Mouse (Mus musculus): Measurements from ENCODE around the gene Pqbp1. TPM values are rescaled to one million over a fixed set of nuclear protein-coding genes. Genes with fewer than 3 reads are reported as not detected.

Pqbp1 gene
- polyA plus RNA-seq, 1 experiment = 48.6 TPM

- 15% methylated on average over 43 of the region's 49 CpGs for WGBS
- DNase-seq (ENCODE audit: low read depth, low spot score) = peak; percentile 80
These were observed 15.1 kb downstream of the Pqbp1 start, which contains the start of gene Slc35a2 for GRCm38 (mm10) chrX:7883841-7884567. Slc35a2 (plus strand) TSS chrX:7884028.

- WGBS = 16% methylated on average over 11 of the region's 11 CpGs
- DNase-seq (ENCODE audit: low read depth, low spot score) = no peak
These were observed 19.2 kb downstream of the Pqbp1 start for GRCm38 (mm10) chrX:7879819-7880218.

GRCm38 (mm10) chrX:7878495-7878894 is 20.6 kb downstream of the Pqbp1 start:
- 22% methylated on average over 21 of the region's 21 CpGs for whole genome bisulfite sequencing
- no peak for DNase-seq (ENCODE audit: low read depth, low spot score)

GRCm38 (mm10) chrX:7878007-7878419 is 21.1 kb downstream of the Pqbp1 start, which contains the start of gene Pim2:
Pim2 (plus strand) TSS chrX:7878262.
- WGBS = 14% methylated on average over 38 of the region's 38 CpGs
- DNase-seq (ENCODE audit: low read depth, low spot score) = peak; percentile 40

GRCm38 (mm10) chrX:7869826-7870225 is 29.2 kb downstream of the Pqbp1 start:
- no peak for DNase-seq (ENCODE audit: low read depth, low spot score)
- 59% methylated on average over 3 of the region's 3 CpGs for WGBS

- WGBS = 73% methylated on average over 2 of the region's 2 CpGs
- DNase-seq (ENCODE audit: low read depth, low spot score) = no peak
These were observed 30.6 kb downstream of the Pqbp1 start for GRCm38 (mm10) chrX:7868506-7868905.

GRCm38 (mm10) chrX:7867141-7867540 is 31.9 kb downstream of the Pqbp1 start:
- 92% methylated on average over 1 of the region's 1 CpGs for WGBS
- DNase-seq (ENCODE audit: low read depth, low spot score) = no peak

- no peak for DNase-seq (ENCODE audit: low read depth, low spot score)
- WGBS = 56% methylated on average over 2 of the region's 2 CpGs
These were observed 33.3 kb downstream of the Pqbp1 start for GRCm38 (mm10) chrX:7865786-7866185.

GRCm38 (mm10) chrX:7865343-7865742 is 33.7 kb downstream of the Pqbp1 start:
- no peak for DNase-seq (ENCODE audit: low read depth, low spot score)
- 72% methylated on average over 2 of the region's 2 CpGs for WGBS

GRCm38 (mm10) chrX:7864551-7864950 is 34.5 kb downstream of the Pqbp1 start:
- WGBS = 78% methylated on average over 3 of the region's 3 CpGs
- no peak for DNase-seq (ENCODE audit: low read depth, low spot score)

- 81% methylated on average over 1 of the region's 1 CpGs for WGBS
- no peak for DNase-seq (ENCODE audit: low read depth, low spot score)
These were observed 35.9 kb downstream of the Pqbp1 start for GRCm38 (mm10) chrX:7863181-7863580.

GRCm38 (mm10) chrX:7859191-7859753 is 39.8 kb downstream of the Pqbp1 start:
- no peak for DNase-seq (ENCODE audit: low read depth, low spot score)
- 83% methylated on average over 3 of the region's 3 CpGs for WGBS

GRCm38 (mm10) chrX:7854578-7854977 is 44.5 kb downstream of the Pqbp1 start:
- no peak for DNase-seq (ENCODE audit: low read depth, low spot score)
- WGBS = 26% methylated on average over 2 of the region's 2 CpGs

- no peak for DNase-seq (ENCODE audit: low read depth, low spot score)
- WGBS = 70% methylated on average over 2 of the region's 2 CpGs
These were observed 51.2 kb downstream of the Pqbp1 start for GRCm38 (mm10) chrX:7847845-7848244.

Other genes with a start within 250 kb of the Pqbp1 start
- 7.1 and 10.6 TPM in 2 replicates for gene Prickle3, start 242.0 kb downstream of the Pqbp1 start, polyA plus RNA-seq (2012; rRNA removed)
- 278 and 316 TPM in 2 replicates for gene Plp2, start 227.9 kb downstream of the Pqbp1 start, polyA plus RNA-seq (2012; rRNA removed)
- gene Magix, start 218.0 kb downstream of the Pqbp1 start, polyA plus RNA-seq (2012; rRNA removed) = 1.0 and 1.1 TPM in 2 replicates
- 5.3 and 7.4 TPM in 2 replicates for gene Gpkow, start 202.1 kb downstream of the Pqbp1 start, polyA plus RNA-seq (2012; rRNA removed)
- gene Wdr45, start 184.9 kb downstream of the Pqbp1 start, polyA plus RNA-seq (2012; rRNA removed) = 27.0 and 38.0 TPM in 2 replicates
- 0.10 TPM in 1 of 2 replicates, not detected in the other for gene Gm45208, start 177.0 kb downstream of the Pqbp1 start, polyA plus RNA-seq (2012; rRNA removed)
- 28.5 and 28.9 TPM in 2 replicates for gene Praf2, start 170.8 kb downstream of the Pqbp1 start, polyA plus RNA-seq (2012; rRNA removed)
- gene Ccdc120, start 148.4 kb downstream of the Pqbp1 start, polyA plus RNA-seq (2012; rRNA removed) = 10.2 and 20.5 TPM in 2 replicates
- 12.4 and 17.6 TPM in 2 replicates for gene Tfe3, start 136.7 kb downstream of the Pqbp1 start, polyA plus RNA-seq (2012; rRNA removed)
- gene Gripap1, start 109.5 kb downstream of the Pqbp1 start, polyA plus RNA-seq (2012; rRNA removed) = 19.5 and 33.3 TPM in 2 replicates
- 1.0 and 1.2 TPM in 2 replicates for gene Kcnd1, start 77.0 kb downstream of the Pqbp1 start, polyA plus RNA-seq (2012; rRNA removed)
- gene Otud5, start 57.9 kb downstream of the Pqbp1 start, polyA plus RNA-seq (2012; rRNA removed) = 31.4 and 35.7 TPM in 2 replicates
- 13.4 and 13.8 TPM in 2 replicates for gene Pim2, start 21.0 kb downstream of the Pqbp1 start, polyA plus RNA-seq (2012; rRNA removed)
- gene Slc35a2, start 15.2 kb downstream of the Pqbp1 start, polyA plus RNA-seq (2012; rRNA removed) = 118 and 125 TPM in 2 replicates
- gene Timm17b, start 88 bp upstream of the Pqbp1 start, polyA plus RNA-seq (2012; rRNA removed) = 38.0 and 40.1 TPM in 2 replicates
- not detected in 2 replicates for gene Gm10491, start 8.6 kb upstream of the Pqbp1 start, polyA plus RNA-seq (2012; rRNA removed)
- not detected in 2 replicates for gene Gm10490, start 10.3 kb upstream of the Pqbp1 start, polyA plus RNA-seq (2012; rRNA removed)
- 4.3 and 6.0 TPM in 2 replicates for gene Pcsk1n, start 20.6 kb upstream of the Pqbp1 start, polyA plus RNA-seq (2012; rRNA removed)
- gene Eras, start 29.3 kb upstream of the Pqbp1 start, polyA plus RNA-seq (2012; rRNA removed) = not detected in 2 replicates
- gene Hdac6, start 48.6 kb upstream of the Pqbp1 start, polyA plus RNA-seq (2012; rRNA removed) = 10.8 and 12.5 TPM in 2 replicates
- gene Gata1, start 78.8 kb upstream of the Pqbp1 start, polyA plus RNA-seq (2012; rRNA removed) = 0.05 and 0.14 TPM in 2 replicates
- 65.2 and 101 TPM in 2 replicates for gene Glod5, start 119.2 kb upstream of the Pqbp1 start, polyA plus RNA-seq (2012; rRNA removed)
- 19.4 and 22.3 TPM in 2 replicates for gene Suv39h1, start 175.5 kb upstream of the Pqbp1 start, polyA plus RNA-seq (2012; rRNA removed)
- 5.3 and 7.2 TPM in 2 replicates for gene Was, start 191.2 kb upstream of the Pqbp1 start, polyA plus RNA-seq (2012; rRNA removed)
- 38.4 and 74.3 TPM in 2 replicates for gene Wdr13, start 233.6 kb upstream of the Pqbp1 start, polyA plus RNA-seq (2012; rRNA removed)
- 76.6 and 101 TPM in 2 replicates for gene Rbm3, start 246.6 kb upstream of the Pqbp1 start, polyA plus RNA-seq (2012; rRNA removed)

Data from large intestine, adult 2 months (tissue).